Mouse (Mus musculus): ENCODE measurements around the gene Cope. TPM values are rescaled to one million over a fixed set of nuclear protein-coding genes. Genes with fewer than 3 reads are reported as not detected.

Cope gene
- polyA plus RNA-seq, 1 experiment from 2014 or later: 294 TPM

Other genes with a start within 250 kb of the Cope start
- gene Tm6sf2, start 229.6 kb upstream of the Cope start, polyA plus RNA-seq (2015; fragmentation: Nextera tagmentation; extraction: Ambion mirVana): 1.1 and 1.6 TPM in 2 replicates
- 0.12 and 0.23 TPM in 2 replicates for gene Hapln4, start 219.1 kb upstream of the Cope start, polyA plus RNA-seq (2015; fragmentation: Nextera tagmentation; extraction: Ambion mirVana)
- 0.17 and 0.36 TPM in 2 replicates for gene Ncan, start 181.6 kb upstream of the Cope start, polyA plus RNA-seq (2015; fragmentation: Nextera tagmentation; extraction: Ambion mirVana)
- gene Nr2c2ap, start 171.2 kb upstream of the Cope start, polyA plus RNA-seq (2015; fragmentation: Nextera tagmentation; extraction: Ambion mirVana): 30.5 and 34.3 TPM in 2 replicates
- gene Rfxank, start 163.4 kb upstream of the Cope start, polyA plus RNA-seq (2015; fragmentation: Nextera tagmentation; extraction: Ambion mirVana): 15.1 and 17.0 TPM in 2 replicates
- 36.1 and 40.0 TPM in 2 replicates for gene Borcs8, start 163.0 kb upstream of the Cope start, polyA plus RNA-seq (2015; fragmentation: Nextera tagmentation; extraction: Ambion mirVana)
- gene Mef2b, start 162.8 kb upstream of the Cope start, polyA plus RNA-seq (2015; fragmentation: Nextera tagmentation; extraction: Ambion mirVana): 0.15 and 0.40 TPM in 2 replicates
- 91.8 and 104 TPM in 2 replicates for gene Tmem161a, start 130.2 kb upstream of the Cope start, polyA plus RNA-seq (2015; fragmentation: Nextera tagmentation; extraction: Ambion mirVana)
- gene Slc25a42, start 90.2 kb upstream of the Cope start, polyA plus RNA-seq (2015; fragmentation: Nextera tagmentation; extraction: Ambion mirVana): 8.0 and 8.3 TPM in 2 replicates
- gene Sugp2, start 68.3 kb upstream of the Cope start, polyA plus RNA-seq (2015; fragmentation: Nextera tagmentation; extraction: Ambion mirVana): 23.2 and 24.3 TPM in 2 replicates
- 20.6 and 20.7 TPM in 2 replicates for gene Armc6, start 68.1 kb upstream of the Cope start, polyA plus RNA-seq (2015; fragmentation: Nextera tagmentation; extraction: Ambion mirVana)
- gene Homer3, start 19.7 kb upstream of the Cope start, polyA plus RNA-seq (2015; fragmentation: Nextera tagmentation; extraction: Ambion mirVana): 34.1 and 37.2 TPM in 2 replicates
- 32.6 and 34.1 TPM in 2 replicates for gene Ddx49, start within 50 bp of the Cope start, polyA plus RNA-seq (2015; fragmentation: Nextera tagmentation; extraction: Ambion mirVana)
- 1.9 and 2.6 TPM in 2 replicates for gene Cers1, start 13.3 kb downstream of the Cope start, polyA plus RNA-seq (2015; fragmentation: Nextera tagmentation; extraction: Ambion mirVana)
- 0.74 and 0.99 TPM in 2 replicates for gene Gdf1, start 27.3 kb downstream of the Cope start, polyA plus RNA-seq (2015; fragmentation: Nextera tagmentation; extraction: Ambion mirVana)
- gene Upf1, start 50.8 kb downstream of the Cope start, polyA plus RNA-seq (2015; fragmentation: Nextera tagmentation; extraction: Ambion mirVana): 11.3 and 12.2 TPM in 2 replicates
- 3.5 TPM in 2 replicates for gene Comp, start 71.0 kb downstream of the Cope start, polyA plus RNA-seq (2015; fragmentation: Nextera tagmentation; extraction: Ambion mirVana)
- 9.7 and 12.4 TPM in 2 replicates for gene Crtc1, start 137.1 kb downstream of the Cope start, polyA plus RNA-seq (2015; fragmentation: Nextera tagmentation; extraction: Ambion mirVana)
- gene Klhl26, start 174.4 kb downstream of the Cope start, polyA plus RNA-seq (2015; fragmentation: Nextera tagmentation; extraction: Ambion mirVana): 11.2 and 12.4 TPM in 2 replicates
- 0.45 and 0.76 TPM in 2 replicates for gene Tmem59l, start 184.8 kb downstream of the Cope start, polyA plus RNA-seq (2015; fragmentation: Nextera tagmentation; extraction: Ambion mirVana)
- gene Crlf1, start 190.6 kb downstream of the Cope start, polyA plus RNA-seq (2015; fragmentation: Nextera tagmentation; extraction: Ambion mirVana): 3.7 and 5.5 TPM in 2 replicates
- 116 and 125 TPM in 2 replicates for gene Rex1bd, start 204.2 kb downstream of the Cope start, polyA plus RNA-seq (2015; fragmentation: Nextera tagmentation; extraction: Ambion mirVana)
- gene Uba52, start 208.3 kb downstream of the Cope start, polyA plus RNA-seq (2015; fragmentation: Nextera tagmentation; extraction: Ambion mirVana): 842 and 891 TPM in 2 replicates
- 240 and 251 TPM in 2 replicates for gene Fkbp8, start 225.2 kb downstream of the Cope start, polyA plus RNA-seq (2015; fragmentation: Nextera tagmentation; extraction: Ambion mirVana)
- gene Kxd1, start 225.4 kb downstream of the Cope start, polyA plus RNA-seq (2015; fragmentation: Nextera tagmentation; extraction: Ambion mirVana): 65.8 and 71.2 TPM in 2 replicates
- gene Ell, start 236.9 kb downstream of the Cope start, polyA plus RNA-seq (2015; fragmentation: Nextera tagmentation; extraction: Ambion mirVana): 11.6 and 12.5 TPM in 2 replicates